Mouse (Mus musculus) cerebellum, adult (tissue): ENCODE results near the gene Rgmb.

ENCODE experiments used
- ATAC-seq: cut with Nextera tagmentation; 2 replicates; pipeline ENCODE4 v1.9.2; 2017; ENCODE audit warnings: mild to moderate bottlenecking, moderate library complexity, mixed read lengths; ENCODE audit not compliant: insufficient number of reproducible peaks, low FRiP score, low TSS enrichment

Rgmb gene

DNA sequence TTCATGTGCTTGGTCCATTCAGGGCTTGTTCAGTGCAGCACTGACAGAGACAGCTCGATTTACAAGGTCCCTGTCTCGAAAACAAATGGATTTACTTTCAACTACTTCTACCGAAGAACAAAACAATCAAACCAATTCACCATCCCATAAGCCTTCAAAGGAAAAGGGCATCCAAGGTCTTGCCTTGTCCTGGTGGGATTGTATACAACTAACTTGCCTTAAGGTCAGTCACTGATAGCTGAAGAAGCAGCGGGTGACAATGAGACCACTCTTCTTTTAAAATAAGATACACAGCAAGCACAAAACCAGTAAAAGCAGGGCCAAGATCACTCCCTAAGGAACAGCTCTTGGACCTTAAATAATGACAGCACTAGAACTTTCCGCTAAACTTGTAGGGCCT, 7.6 kb downstream of the Rgmb start:
- ATAC-seq = no peak

DNA sequence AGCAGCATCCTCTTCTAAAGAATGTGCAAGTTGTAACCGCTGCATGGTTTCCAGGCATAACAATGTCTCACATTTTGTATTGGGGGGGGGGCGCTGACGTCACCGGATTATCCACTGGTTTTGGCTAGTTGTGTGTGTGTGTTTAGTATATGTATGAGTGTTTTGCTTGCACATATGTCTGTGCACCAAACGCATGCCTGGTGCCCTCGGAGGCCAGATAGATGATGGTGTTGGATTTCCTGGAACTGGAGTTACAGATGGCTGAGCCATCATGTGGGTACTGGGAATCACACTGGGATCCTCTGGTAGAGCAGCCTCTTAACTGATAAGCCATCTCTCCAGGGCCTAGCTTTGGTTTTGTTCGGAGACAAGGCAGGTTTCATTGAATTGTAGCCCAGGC, 8.5 kb downstream of the Rgmb start:
- no peak for ATAC-seq

- ATAC-seq = no peak
Measured at GRCm38 (mm10) chr17:15821706-15822105, 9.1 kb downstream of the Rgmb start.

- ATAC-seq = no peak
Measured at GRCm38 (mm10) chr17:15820761-15821160, 10.1 kb downstream of the Rgmb start.

DNA sequence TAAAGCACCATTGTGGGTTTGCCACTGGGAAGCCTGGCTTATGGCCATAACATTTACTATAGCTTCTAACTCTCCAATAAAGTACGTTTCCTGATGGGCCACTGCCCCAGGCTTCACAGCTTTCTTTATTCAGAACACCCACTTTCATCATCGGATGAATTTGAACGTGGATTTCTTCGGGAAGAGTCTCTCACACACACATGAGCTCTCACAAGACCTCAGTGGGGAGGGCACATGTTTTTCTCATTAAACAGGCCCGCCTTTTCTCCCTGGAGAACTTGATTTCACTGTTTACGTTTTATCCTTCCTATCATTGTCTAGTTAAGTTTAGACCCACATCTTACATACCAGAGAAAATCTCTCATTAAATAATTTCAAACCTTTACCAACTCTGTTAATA, 10.7 kb downstream of the Rgmb start:
- no peak for ATAC-seq

GRCm38 (mm10) chr17:15818372-15818771, 12.5 kb downstream of the Rgmb start:
- no peak for ATAC-seq

- ATAC-seq = no peak
Measured at GRCm38 (mm10) chr17:15817634-15818033, 13.2 kb downstream of the Rgmb start.

DNA sequence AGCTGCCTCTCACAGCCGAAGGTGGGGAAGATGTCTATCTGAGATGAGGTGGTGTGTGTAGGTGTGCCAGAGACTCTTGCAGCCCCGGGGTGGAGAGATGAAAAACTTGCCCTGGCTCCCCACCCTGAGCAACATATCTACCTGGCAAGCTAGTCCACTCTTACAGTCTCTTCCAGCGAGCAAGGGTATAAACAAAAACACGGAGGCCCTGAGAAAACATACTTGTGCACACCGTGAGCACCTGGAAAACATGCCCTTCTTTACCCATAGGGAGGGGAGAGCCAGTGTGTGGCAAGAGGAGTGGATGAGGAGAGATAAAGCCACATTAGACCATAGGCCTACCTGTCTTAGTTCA, 13.8 kb downstream of the Rgmb start:
- ATAC-seq = no peak

DNA sequence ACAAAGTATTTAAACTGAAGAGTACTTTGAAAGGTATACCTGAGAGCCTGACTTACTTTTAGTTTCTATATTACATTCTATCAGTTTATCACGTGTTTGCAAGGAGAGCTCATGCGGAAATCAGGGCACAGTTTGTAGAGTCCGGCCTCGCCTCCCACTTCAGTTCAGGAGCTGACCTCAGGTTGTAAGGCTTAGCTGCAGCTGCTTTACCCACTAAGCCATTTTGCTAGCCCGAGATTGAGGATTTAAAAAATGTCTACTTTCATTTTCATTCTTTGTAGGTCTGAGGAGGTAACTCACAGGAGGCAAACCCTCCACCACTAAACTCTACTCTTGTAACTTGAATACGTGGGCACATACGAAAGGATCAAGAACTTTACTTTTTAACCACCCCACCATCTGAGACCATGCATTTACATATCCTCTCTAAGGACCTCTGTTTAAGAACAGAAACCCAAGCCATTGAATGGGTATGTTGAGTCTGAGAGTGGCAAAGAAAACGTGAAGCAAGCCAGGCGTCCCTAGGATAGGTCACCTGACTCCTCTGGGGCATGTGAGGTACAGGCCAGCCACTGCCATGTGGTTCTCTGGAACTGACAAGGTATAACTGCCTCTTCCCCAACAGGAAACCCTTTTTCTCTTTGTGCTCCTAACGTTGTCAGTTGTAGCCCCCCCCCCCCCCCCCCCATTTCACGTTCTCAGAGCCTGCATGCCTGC, 14.3 kb downstream of the Rgmb start:
- no peak for ATAC-seq

GRCm38 (mm10) chr17:15815312-15816018, 15.4 kb downstream of the Rgmb start:
- no peak for ATAC-seq

GRCm38 (mm10) chr17:15813658-15814212, 17.1 kb downstream of the Rgmb start:
- no peak for ATAC-seq

GRCm38 (mm10) chr17:15812136-15812778, 18.6 kb downstream of the Rgmb start:
- ATAC-seq = no peak

GRCm38 (mm10) chr17:15809949-15810348, 20.9 kb downstream of the Rgmb start:
- no peak for ATAC-seq

DNA sequence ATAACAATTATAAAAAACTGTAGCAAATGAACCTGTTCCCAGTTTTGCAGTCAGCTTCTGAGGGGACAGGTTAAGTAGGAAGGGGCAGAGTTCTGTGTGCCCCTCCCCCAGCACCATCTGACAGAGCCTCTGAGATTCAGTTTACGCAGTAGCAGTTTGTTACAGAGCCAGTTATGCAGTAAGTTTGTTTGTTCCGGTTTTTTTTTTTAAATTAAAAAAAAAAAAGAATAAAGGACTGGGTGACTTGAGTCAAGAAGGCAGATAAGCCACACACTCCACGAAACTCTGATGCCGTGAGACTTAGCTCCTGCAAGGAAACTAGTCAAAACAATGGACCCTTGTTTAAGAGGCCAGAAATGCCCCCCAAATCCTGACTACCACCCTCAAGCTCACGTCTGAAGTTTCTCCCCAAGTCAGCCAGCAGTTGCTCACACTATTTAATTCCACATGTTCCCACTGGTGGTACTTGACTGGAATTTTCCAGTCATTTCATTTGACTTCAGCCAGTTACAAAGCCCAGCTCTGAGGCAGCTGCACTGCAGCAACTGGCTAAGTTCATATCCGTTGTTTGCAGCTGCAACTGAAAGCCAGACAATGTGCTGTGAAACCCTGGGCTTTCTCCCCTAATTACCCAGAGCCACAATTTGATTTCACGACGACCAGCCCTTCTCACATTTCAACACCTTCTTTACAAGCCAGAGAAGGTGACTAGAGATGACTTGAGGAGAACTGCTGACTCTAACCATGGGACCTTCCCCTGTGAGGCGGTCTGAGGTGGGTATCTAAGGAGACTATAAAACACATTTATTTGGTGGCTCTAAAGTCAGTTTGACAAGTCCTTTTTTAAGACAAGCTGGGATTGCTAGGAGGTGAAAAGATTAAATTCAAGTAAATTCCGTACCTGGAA, 22.1 kb downstream of the Rgmb start:
- no peak for ATAC-seq

- ATAC-seq = no peak
Measured at GRCm38 (mm10) chr17:15808015-15808414, 22.8 kb downstream of the Rgmb start.

DNA sequence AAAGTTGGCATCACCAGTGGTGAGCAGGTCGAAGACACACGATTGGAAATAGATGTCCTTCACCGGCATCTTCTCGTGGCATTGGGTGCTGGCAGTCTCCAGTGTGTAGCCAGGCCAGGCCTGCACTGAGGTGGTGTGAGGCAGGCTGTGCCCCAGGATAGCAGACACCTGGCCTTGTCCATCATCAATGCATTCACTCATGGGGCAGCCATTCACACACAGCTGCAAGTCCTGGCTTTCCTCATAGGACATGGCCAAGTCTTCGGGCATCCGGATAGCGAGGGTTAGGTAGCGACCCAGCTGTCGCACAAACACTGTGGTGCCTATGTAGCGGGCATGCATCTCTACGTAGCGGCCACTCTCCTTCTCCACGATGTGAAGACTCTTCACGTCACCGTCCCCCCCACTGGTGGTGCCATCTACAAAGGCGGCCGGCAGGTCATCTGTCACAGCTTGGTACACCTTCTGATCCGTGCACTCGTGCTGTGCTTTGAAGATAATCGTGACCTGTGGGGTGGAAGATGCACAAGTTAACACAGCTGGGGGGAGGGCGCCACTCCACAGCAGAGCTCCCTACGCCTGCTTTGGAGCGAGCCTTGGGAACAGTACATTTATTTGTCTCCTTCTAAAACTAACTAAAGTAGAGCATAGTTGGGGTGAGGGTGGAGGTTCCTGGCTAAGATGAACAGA, 23.4 kb downstream of the Rgmb start:
- no peak for ATAC-seq

GRCm38 (mm10) chr17:15804008-15804812, 26.6 kb downstream of the Rgmb start:
- peak; percentile 54; the same call in 1 of the 2 replicates for ATAC-seq

DNA sequence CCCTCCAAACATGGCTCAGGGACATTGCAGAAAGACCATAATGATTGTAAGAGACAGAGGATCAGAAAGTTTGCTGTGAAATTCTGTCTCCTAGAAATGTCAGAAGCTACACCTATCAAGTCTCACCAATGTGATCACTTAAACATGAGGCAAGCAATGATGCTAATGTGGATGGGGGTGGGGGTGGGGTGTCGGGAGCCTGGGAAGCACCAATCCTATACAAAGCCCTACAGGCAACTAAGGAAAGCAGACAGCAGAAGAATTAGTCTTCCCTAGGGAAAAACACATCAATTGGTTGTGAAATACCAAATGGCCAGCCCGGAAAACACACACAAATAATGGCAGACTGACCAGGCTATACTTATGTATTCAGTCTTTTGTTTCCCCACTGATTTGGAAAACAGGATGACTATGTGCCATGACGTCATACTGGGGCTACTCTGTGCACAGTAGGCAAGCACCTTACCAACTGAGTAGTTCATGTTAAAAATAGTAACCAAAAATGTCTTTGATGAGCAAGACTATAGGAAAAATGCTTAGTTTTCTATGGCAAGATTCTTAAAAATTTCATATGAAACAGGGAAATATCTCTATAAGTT, 31.5 kb downstream of the Rgmb start:
- ATAC-seq = no peak

DNA sequence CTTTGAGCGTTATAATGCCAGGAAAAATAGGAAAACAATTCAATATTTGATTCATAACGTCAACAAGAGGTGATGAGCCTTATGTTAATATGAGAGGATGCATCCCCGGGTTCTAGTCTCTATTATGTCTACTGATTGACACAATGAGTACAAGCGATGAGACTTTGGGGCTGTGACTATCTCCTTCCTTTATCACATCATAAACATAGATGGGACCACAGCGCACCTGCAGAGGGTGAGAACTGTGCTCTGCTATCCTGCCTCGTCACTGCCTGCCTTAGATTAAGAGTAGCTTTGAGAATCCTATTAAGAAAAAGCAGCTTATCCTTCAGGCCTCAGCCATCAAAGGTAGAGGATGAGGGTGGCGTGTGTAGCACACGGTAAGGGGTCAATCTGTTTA, 40.1 kb downstream of the Rgmb start:
- no peak for ATAC-seq
